Mouse (Mus musculus) layer of hippocampus, adult 2 months (tissue): ENCODE data around the gene Gmfb. TPM values are rescaled to one million over a fixed set of nuclear protein-coding genes. Genes with fewer than 3 reads are reported as not detected.

Experiments used
- DNase-seq, 2 experiments: peaks; one replicate each; pipeline ENCODE4 v3.0.0; 2022; ENCODE audit warnings: low spot score in 2 of 2
- H3K27ac ChIP-seq: fragments of 200-600 bp; 2 replicates; pipeline ENCODE4 v1.8.1; 2022
- H3K4me3 ChIP-seq: fragments of 200-600 bp; 2 replicates; pipeline ENCODE4 v1.8.1; 2022; ENCODE audit warnings: mild to moderate bottlenecking
- CTCF ChIP-seq: fragments of 200-600 bp; conservative IDR thresholded peaks from 2 replicates; pipeline ENCODE4 v1.8.1; 2022; ENCODE audit warnings: antibody characterized with exemption, mild to moderate bottlenecking, moderate library complexity
- total RNA-seq, 2 experiments: library from RNA; stranded (reverse); gene quantifications; 2 replicates each; pipeline ENCODE4 v1.2.3; 2021

Gmfb gene
- total RNA-seq, 2 experiments from 2014 or later, result 146 to 161 TPM

DNA sequence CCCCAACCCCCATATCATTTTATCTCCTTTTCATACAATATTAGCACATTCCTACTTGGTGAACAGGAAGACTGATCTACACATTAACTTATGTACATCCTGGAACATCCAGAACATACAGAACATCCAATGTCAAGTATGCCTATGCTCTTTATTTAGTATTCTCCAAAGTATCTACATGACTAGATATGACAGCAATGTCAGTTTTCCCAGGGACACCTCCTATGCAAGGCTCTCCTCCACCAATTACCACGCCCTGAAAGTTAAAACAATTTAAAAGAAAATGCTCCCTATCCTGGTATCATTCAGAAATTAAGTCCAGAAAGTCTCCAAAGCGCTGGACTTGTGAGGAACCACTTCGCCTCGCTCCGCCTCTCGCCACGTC lies 62.1 kb downstream of the Gmfb start:
- Histone ChIP-seq H3K4me3 (peak overlapping the region; percentile 67), H3K27ac (no peak overlapping the region)
- no peak for DNase-seq
- TF ChIP-seq CTCF, result no peak

Other genes starting within 250 kb of the Gmfb start
- gene Cdkn3, start 61.7 kb downstream of the Gmfb start, total RNA-seq, result under 1 TPM; 0.56 to 0.81 TPM
- gene Cnih1, start 33.8 kb downstream of the Gmfb start, total RNA-seq, result 10 to 100 TPM; 70.1 to 79.6 TPM
- gene Cgrrf1, start 9.9 kb upstream of the Gmfb start, total RNA-seq, result 10 to 100 TPM; 19.2 to 21.1 TPM
- gene Samd4, start 60.6 kb upstream of the Gmfb start, total RNA-seq, result 10 to 100 TPM; 11.2 to 14.4 TPM